Mouse (Mus musculus) cerebellum, postnatal 10 days (tissue): Measurements from ENCODE around the gene 4930404H24Rik.

Source experiments
- DNase-seq, 2 experiments: peaks; one replicate each; pipeline ENCODE4 v3.0.0; 2021; ENCODE audit warnings: mixed read lengths in 2 of 2

Gene 4930404H24Rik

DNA sequence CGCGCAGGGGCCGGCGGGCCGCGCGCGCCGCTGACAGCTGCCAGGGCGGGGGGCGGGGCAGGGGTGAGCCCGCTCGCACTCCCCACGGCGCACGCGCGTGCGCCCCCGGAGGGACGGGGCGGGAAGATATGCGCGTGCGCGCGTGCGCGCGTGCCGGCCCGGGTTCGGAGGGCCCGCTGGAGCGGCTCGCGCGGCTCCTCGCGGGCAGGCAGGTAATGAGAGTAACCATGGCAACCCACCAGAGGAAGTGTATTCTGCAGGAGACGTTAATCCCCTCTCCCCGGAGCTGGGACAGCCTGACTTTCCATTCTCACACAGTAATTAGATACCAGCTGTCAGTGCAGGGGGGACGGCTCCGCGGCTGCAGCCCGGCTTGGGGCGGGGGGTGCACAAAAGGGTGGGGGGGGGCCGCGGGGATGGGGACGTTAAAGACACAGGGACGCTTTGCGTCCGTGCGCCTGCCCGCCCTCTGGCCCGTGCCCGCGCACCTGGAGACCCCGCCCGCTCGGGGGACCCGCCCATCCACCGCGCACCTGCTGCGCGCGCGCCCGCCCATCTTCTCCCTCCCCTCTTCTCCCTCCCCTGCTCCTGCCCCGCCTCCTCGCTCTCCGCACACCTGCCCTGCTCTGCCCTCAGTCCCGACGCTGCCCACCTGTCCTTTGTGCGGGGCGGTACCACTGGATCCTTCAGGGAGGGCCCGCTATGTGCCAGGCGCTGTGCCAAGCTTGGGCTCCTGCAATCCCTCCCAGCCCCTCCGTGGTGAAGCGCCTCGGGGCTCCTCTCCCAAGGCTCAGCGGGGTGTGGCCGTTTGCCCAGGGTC lies at the start of gene 4930404H24Rik:
TSS of gene 4930404H24Rik (plus strand) at position 218 of the 820 bp plus-strand sequence.
- peak; percentile 93 to 95 for DNase-seq

GRCm38 (mm10) chr2:153443434-153444240 lies 49.0 kb upstream of the 4930404H24Rik start:
- DNase-seq: peak; percentile 56 to 57

- DNase-seq: peak; percentile 76 to 83
These were observed 48.1 kb upstream of the 4930404H24Rik start for GRCm38 (mm10) chr2:153444254-153445136.

DNA sequence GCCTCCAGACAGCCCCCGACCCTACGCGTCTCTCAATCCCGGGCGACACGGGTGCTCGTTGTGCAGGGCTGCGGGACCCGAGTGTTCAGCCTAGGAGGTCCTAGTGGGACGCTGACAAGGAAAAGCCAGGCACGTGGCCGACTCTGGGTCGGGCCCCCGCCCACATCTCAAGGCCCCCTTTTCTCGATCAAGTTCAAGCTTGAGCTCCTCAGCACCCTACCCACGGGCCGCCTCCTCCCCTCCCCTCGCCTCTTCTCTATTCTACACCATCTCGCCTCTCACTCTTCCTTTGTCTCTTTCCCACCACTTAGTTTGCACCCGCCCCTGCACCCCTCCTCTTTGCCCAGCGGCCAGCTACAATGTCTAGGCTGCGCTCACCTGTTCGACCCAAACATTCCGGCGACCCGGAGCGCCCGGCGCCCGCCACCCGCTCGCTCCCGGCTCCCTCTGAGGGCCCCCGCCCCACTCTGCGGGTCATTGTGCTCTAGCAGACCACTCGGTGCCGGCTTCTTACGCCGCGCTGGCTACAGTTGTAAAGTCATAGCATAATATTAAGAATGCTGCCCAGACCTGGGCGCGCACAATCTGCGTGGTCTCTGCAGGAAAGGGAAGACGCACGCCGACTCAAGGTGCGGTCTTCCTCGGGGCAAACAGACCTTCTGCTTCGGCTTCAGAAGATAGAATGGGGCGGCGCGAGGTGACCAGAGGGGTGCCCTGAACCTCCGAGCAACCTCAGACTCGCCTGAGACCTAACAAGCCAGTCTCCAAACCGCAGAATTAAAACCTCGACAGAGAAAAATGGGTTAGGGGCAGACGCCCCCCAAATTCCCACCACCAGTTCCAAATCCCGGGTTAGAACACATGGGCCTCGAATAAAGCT lies 47.2 kb upstream of the 4930404H24Rik start:
- peak; percentile 55 to 56 for DNase-seq

DNA sequence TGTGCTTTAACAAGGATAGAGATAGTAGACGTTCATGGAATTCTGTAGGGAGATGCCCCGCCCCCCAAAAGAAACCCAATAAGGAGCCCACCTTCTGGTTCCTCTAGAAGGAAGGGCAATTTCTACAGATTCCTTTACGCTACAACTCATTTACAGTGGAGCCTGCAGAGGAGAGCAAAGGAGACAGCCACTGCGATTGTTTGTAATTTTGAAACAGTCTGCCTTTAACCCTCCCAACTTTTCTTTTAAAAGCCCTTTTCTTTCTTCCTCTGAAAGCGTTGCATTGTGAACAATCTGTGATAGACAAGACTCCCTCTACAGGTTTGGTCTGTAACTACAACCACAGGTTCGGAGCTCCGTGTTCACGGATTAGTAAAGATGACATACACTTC lies 46.6 kb upstream of the 4930404H24Rik start:
- DNase-seq: peak; percentile 74 to 85

DNA sequence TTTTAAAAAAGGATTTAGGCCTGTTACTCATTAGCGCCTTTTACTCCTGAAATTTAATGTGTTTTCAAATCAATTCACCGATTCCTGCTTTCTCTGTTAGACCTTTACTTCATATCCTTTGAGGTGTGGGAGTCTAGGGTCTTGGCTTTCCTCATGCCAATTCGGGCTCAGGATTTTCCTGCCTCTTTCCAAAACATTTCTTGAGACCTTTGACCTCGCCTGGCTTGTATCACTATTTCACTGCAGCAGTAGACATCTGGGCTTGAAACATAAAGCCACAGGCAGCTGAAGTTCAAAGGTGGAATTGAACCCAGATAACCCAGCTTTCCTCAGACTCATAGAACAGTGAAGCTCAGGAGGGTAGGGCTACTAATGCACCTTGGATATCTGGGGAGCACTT lies 46.1 kb upstream of the 4930404H24Rik start:
- DNase-seq: no peak

DNA sequence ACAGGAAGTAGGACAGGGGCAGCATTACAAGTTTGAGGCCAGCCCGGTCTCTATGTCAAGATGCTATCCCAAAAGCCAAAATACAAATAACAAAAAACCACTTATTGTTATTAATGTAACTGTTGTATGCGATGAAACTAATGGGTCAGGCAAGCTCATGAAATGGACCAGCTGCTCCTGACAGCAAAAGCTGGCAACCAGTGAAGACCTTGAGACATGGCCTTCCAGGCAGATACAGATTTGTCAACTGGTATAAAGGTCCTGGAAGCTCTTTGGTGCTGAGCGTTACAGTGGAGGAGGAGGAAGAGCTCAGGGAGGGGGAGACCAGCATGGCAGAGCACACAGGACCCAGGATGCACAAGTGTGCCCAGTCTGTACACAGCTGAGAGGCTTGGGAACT lies 44.9 kb upstream of the 4930404H24Rik start:
- no peak for DNase-seq

DNA sequence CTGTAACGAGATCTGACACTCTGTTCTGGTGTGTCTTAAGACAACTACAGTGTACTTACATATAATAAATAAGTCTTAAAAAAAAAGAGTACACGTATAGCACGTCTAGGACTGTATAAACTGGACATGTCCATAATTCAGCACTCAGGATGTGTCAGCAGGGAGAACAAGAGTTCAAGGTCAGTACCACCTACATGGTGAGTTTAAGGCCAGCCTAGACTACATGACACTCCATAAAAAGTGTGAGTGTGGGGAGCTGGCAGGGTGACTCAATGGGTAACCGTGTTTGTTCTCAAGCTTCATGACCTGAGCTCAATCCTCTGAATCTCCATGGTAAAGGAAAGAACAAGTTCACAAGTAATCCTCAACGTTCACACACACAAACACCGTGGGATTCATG lies 44.1 kb upstream of the 4930404H24Rik start:
- DNase-seq: no peak

DNA sequence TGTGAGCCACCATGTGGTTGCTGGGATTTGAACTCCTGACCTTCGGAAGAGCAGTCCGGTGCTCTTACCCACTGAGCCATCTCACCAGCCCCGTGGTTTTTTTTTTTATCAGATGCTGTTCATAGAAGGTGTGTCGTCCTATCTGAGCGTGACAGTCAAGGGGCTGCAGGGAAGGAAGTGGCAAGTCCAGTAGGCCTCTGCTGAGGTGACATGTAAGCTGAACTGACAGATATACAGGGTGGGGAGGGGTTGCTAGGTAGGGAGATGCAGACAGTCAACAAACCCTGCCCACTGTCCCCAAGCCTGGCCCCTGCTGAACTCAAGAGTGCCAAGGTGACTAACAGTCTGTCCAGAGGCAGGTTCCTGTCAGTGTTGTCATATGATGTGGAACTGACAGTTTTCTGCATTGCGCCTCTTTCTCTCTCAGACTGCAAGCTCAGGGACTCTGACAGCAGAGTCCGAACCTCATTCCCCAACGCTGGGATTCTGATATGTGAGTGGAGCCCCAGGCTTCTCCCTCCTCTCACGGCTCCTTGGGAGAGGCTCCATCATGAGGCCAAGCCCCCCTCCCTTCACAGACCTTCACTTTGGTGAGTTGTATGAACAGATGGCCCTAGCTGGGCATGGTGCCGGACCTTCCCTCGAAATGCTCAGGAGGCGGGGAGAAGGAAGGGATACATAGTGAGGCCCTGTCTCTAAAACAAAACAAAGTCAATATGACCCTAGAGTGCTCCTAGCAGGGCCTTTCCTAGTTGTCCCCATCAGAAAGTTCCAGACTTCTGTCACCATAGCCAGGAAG lies 38.4 kb upstream of the 4930404H24Rik start:
- DNase-seq: peak; percentile 92 to 95

GRCm38 (mm10) chr2:153454841-153455506 lies 37.6 kb upstream of the 4930404H24Rik start:
- no peak for DNase-seq

DNA sequence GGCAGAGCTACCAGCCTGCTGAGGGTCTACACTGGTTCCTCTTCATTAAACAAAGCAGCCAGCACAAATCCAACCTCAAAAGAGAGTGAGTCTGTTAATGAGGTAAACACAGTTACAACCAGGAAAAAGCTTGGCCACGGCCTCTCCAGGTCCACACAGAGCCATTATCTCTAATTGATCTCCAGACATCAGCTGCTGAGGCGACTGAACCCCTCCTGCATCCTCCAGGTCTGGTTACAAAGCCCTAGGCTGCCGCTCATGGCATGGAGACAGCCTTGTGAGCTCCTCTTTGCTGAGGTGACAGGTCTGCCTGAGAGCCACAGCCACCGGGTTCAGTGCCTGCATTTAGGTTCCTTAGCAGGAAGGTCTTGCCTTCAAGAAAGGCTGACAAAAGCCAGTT lies 35.1 kb upstream of the 4930404H24Rik start:
- DNase-seq: no peak

DNA sequence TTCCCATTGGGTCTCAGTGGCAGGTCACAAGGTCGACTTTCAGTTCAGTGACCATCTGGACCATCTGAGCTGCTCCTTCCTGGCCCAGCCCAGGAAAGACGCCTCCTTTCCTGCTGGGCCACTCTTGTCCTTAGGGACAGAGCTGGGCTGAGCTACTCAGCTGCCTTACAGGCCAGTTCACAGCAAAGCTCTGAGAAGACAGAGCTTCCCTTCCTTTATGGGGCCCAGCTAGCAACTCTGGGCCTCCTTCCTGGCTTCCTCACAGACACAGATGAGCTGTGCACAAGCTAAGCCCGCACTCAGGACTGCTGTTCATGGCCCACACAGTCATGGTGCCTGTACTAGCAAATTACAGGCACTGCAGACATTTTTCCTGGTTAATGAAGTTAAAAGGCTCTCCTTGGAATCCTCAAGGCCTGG lies 34.6 kb upstream of the 4930404H24Rik start:
- DNase-seq: no peak

- DNase-seq: no peak
These were observed 29.3 kb upstream of the 4930404H24Rik start for GRCm38 (mm10) chr2:153463257-153463656.

- DNase-seq: no peak
These were observed 25.2 kb upstream of the 4930404H24Rik start for GRCm38 (mm10) chr2:153467372-153467771.

DNA sequence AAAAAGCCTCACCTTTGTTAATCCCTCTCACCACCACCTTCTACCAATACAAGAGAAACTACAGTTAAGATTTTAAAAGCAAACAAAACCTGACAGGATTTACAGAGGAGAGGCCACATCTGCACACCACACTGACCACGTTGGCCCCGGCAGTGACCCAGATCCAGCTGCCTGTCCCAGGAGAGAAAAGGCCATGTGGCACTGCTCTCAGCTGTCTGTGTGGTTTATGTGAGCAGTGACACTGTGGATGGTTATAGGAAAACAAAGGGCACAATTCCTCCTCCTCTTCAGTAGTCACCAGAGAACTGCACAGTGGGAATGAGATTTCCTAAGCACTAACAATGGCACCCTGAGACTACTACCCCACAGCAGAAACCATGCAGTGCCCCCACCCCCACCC lies 23.3 kb upstream of the 4930404H24Rik start:
- no peak for DNase-seq

- DNase-seq: no peak
These were observed 22.8 kb upstream of the 4930404H24Rik start for GRCm38 (mm10) chr2:153469764-153470163.

DNA sequence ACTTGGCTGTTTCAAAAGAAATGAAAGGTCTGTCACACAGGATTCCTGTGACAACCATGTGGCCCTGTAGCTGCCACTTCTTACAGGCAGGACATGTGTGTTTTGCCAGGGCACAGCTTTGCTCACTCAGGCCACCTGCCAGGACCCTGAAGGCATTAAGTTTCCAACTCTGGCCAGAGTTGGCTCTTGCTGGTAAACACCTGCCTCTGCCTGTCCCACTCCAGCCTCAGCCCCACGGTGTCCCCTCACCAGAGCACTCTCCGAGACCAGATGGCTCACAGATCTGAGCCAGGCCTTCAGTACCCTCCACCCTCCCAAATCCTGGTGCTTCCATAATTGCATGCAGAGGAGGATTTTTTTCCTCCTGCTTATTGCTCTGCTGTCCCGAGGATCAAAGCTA lies 21.6 kb upstream of the 4930404H24Rik start:
- peak; percentile 76 to 91 for DNase-seq

DNA sequence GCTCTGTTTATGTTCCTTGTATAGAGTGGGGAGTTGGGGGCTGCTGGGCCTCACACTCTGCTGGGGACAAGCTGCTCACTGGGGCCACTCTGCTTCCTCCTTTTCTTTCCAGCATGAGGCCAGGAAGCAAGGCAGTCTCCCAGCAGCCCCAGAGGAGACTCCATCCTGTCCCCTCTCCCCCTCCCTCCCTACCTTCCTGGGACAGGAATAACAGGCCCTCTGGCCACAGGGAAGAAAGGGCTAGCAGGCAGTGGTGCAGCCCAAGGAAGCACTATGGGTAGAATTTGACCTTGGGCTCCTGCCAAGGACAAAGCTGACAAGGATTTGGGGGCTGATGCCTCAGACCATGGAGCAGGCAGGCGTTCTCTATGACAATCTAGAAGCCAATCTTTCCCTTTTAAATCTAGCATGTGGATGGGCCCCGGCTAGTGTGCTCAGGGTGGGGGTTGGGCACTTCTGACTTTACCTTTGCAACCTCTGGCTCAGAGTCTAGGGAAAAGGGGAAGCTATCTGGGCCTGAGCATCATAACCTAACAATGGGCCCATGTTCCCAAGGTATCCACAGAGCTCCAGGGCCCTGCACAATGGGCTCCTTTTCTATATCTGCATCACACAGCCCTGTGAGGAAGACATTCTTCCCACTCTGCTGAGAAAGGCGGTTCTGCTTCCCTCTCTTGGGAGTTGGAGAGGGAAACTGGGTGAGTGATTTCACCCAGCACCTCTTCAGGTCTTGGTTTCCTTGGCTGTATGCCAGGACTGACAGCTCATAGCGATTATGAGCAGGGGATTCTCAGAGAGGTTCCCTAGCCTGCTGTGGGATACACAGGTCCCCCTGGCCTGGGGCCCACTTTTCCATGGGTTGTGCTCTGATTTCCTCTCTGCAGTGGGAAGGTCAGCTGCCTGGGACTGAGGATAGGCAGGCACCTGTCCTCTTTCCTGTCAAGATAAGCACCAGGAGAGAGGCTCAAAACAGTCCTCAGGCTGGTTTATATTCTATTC lies 17.2 kb upstream of the 4930404H24Rik start:
- peak; percentile 67 to 69 for DNase-seq

- DNase-seq: peak; percentile 90 to 92
These were observed 14.0 kb upstream of the 4930404H24Rik start for GRCm38 (mm10) chr2:153478583-153478982.
